Mouse (Mus musculus): ENCODE data around the gene Ift88. TPM values are rescaled to one million over a fixed set of nuclear protein-coding genes. Genes with fewer than 3 reads are reported as not detected.
A peak's percentile ranks its signal among the peaks of the same experiment; 100 is the strongest.

The Ift88 gene
- polyA plus RNA-seq, 1 experiment from 2014 or later: 8.6 TPM

GRCm38 (mm10) chr14:57523762-57524161, 99.9 kb downstream of the Ift88 start:
- H3K9me3 ChIP-seq (replicated peaks; ENCODE audit: control insufficient read depth, low read length): no peaks in the 10 kb centered on the region
- 88% methylated on average over 9 of the region's 9 CpGs for WGBS (ENCODE audit: insufficient replicate concordance)
- H3K27me3 ChIP-seq (ENCODE audit: control insufficient read depth, insufficient read depth, low read length): peaks cover 26% of the 10 kb centered on the region
- H3K4me3 ChIP-seq (ENCODE audit: low read depth, low read length): no peak overlapping the region
- H3K27ac ChIP-seq (ENCODE audit: low read depth, low read length): no peak overlapping the region
- H3K4me1 ChIP-seq (ENCODE audit: control insufficient read depth, insufficient read depth, low read length): no peaks in the 10 kb centered on the region
- H3K36me3 ChIP-seq (ENCODE audit: control insufficient read depth, insufficient read depth, low read length): no peaks in the 10 kb centered on the region
- H3K4me2 ChIP-seq: no peak overlapping the region
- no peak for ATAC-seq (replicated peaks; ENCODE audit: insufficient number of reproducible peaks, low FRiP score, low TSS enrichment)
- no peak overlapping the region for H3K9ac ChIP-seq (ENCODE audit: low read depth, low read length)

- WGBS (ENCODE audit: insufficient replicate concordance): 1% methylated on average over 59 of the region's 104 CpGs
- H3K36me3 ChIP-seq (ENCODE audit: control insufficient read depth, insufficient read depth, low read length): no peaks in the 10 kb centered on the region
Measured at GRCm38 (mm10) chr14:57524671-57525387, 101.0 kb downstream of the Ift88 start, which contains the start of gene Il17d. Il17d (plus strand) TSS chr14:57524777.

DNA sequence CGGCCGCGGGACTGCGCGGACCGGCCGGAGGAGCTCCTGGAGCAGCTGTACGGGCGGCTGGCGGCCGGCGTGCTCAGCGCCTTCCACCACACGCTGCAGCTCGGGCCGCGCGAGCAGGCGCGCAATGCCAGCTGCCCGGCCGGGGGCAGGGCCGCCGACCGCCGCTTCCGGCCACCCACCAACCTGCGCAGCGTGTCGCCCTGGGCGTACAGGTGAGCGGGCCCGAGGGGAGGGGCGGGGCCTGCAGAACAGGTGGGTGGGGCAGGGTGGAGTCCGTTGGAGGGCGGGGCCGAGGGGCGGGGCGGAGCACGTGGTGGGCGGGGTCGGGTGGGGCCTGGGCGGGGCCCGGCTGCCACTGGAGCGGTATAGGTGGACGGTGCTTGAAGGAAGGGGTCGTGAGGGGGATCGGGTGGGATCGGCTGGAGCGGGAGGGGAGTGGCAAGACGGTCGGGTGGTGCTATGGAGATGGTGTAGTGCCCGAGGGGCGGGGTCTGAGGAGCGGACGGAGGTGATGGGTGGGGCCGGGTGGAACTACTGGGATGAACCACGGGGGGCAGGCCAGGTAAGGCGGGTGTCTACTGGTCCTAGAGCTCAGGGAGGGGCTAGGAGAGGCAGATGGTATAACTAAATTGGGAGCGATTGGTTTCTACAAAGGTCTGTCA, 101.7 kb downstream of the Ift88 start:
- Histone ChIP-seq H3K27ac (ENCODE audit: low read depth, low read length) (no peak overlapping the region), H3K9ac (ENCODE audit: low read depth, low read length) (peak overlapping the region; percentile 64; the same call in 1 of the 2 replicates), H3K4me3 (ENCODE audit: low read depth, low read length) (peak overlapping the region; percentile 67), H3K4me2 (peak overlapping the region; percentile 94), H3K9me3 (replicated peaks; ENCODE audit: control insufficient read depth, low read length) (no peaks in the 10 kb centered on the region), H3K27me3 (ENCODE audit: control insufficient read depth, insufficient read depth, low read length) (peaks cover 28% of the 10 kb centered on the region), H3K4me1 (ENCODE audit: control insufficient read depth, insufficient read depth, low read length) (no peaks in the 10 kb centered on the region), H3K36me3 (ENCODE audit: control insufficient read depth, insufficient read depth, low read length) (no peaks in the 10 kb centered on the region)
- peak; percentile 67 for ATAC-seq (replicated peaks; ENCODE audit: insufficient number of reproducible peaks, low FRiP score, low TSS enrichment)
- WGBS (ENCODE audit: insufficient replicate concordance): under 1% methylated on average over 56 of the region's 60 CpGs

More at GRCm38 (mm10) chr14:57524671-57525387, 101.0 kb downstream of the Ift88 start, which contains the start of gene Il17d:
- H3K9ac ChIP-seq (ENCODE audit: low read depth, low read length): peak within 1 kb of the TSS; percentile 64; the same call in 1 of the 2 replicates
- H3K27ac ChIP-seq (ENCODE audit: low read depth, low read length): no peak within 1 kb of the TSS
- H3K27me3 ChIP-seq (ENCODE audit: control insufficient read depth, insufficient read depth, low read length): peaks cover 26% of the 10 kb centered on the region
- peak within 1 kb of the TSS; percentile 94 for H3K4me2 ChIP-seq
- no peaks in the 10 kb centered on the region for H3K4me1 ChIP-seq (ENCODE audit: control insufficient read depth, insufficient read depth, low read length)
- no peaks in the 10 kb centered on the region for H3K9me3 ChIP-seq (replicated peaks; ENCODE audit: control insufficient read depth, low read length)
- H3K4me3 ChIP-seq (ENCODE audit: low read depth, low read length): peak within 1 kb of the TSS; percentile 67
- ATAC-seq (replicated peaks; ENCODE audit: insufficient number of reproducible peaks, low FRiP score, low TSS enrichment): peak; percentile 33

DNA sequence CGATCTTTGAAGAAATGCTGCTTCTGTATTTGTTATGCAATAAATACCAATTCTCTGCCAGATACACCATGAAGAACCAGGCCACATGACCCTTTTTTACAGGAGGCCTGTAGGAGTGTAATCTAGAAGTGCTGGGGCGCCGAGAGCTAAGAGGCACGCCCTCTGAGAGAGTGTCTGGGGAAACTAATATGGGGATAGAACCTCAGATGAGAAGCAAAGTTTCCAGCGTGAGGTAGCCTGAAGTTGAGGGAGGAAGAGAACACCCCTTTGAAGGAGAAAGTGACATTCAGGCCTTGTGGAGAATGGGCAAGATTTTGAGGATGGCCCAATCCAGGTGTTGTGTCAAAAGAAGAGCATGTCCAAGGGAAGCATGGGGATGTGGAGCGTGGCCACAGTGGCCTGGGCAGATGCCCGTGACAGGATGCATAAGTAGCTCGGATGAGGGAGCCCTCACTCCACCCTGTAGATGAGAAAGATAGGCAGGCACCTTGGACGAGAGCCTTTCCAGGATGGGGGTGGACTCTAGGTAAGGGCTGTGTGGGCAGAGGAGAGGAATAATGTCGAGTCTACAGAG, 102.3 kb downstream of the Ift88 start:
- H3K36me3 ChIP-seq (ENCODE audit: control insufficient read depth, insufficient read depth, low read length): no peaks in the 10 kb centered on the region
- no peaks in the 10 kb centered on the region for H3K4me1 ChIP-seq (ENCODE audit: control insufficient read depth, insufficient read depth, low read length)
- peaks cover 28% of the 10 kb centered on the region for H3K27me3 ChIP-seq (ENCODE audit: control insufficient read depth, insufficient read depth, low read length)
- no peaks in the 10 kb centered on the region for H3K9me3 ChIP-seq (replicated peaks; ENCODE audit: control insufficient read depth, low read length)
- H3K4me3 ChIP-seq (ENCODE audit: low read depth, low read length): peak overlapping the region; percentile 67
- peak overlapping the region; percentile 94 for H3K4me2 ChIP-seq
- WGBS (ENCODE audit: insufficient replicate concordance): 49% methylated on average over 10 of the region's 10 CpGs
- no peak for ATAC-seq (replicated peaks; ENCODE audit: insufficient number of reproducible peaks, low FRiP score, low TSS enrichment)
- no peak overlapping the region for H3K27ac ChIP-seq (ENCODE audit: low read depth, low read length)
- no peak overlapping the region for H3K9ac ChIP-seq (ENCODE audit: low read depth, low read length)

DNA sequence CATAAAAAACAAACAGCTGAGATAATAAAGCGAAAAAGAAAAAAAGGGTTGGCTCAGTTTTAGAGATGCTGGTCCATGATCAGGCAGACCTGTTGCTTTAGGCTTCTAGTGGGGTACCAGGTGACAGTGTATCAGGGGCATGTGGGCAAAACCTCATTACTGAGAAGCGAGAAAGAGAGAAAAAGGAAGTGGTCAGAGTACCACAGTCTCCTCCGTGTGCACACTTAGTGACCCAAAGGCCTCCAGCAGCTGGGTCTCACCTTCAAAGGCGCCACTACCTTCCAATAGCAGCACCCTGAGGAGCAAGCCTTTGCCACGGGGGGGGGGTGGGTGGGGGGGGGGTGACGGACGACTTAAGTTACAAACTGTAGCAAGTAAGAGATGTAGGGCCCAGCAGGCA, 103.3 kb downstream of the Ift88 start:
- Histone ChIP-seq H3K4me2 (no peak overlapping the region), H3K27ac (ENCODE audit: low read depth, low read length) (no peak overlapping the region), H3K9ac (ENCODE audit: low read depth, low read length) (no peak overlapping the region), H3K27me3 (ENCODE audit: control insufficient read depth, insufficient read depth, low read length) (peaks cover 28% of the 10 kb centered on the region), H3K36me3 (ENCODE audit: control insufficient read depth, insufficient read depth, low read length) (no peaks in the 10 kb centered on the region), H3K9me3 (replicated peaks; ENCODE audit: control insufficient read depth, low read length) (no peaks in the 10 kb centered on the region), H3K4me1 (ENCODE audit: control insufficient read depth, insufficient read depth, low read length) (no peaks in the 10 kb centered on the region), H3K4me3 (ENCODE audit: low read depth, low read length) (no peak overlapping the region)
- WGBS (ENCODE audit: insufficient replicate concordance): 53% methylated on average over 5 of the region's 7 CpGs
- no peak for ATAC-seq (replicated peaks; ENCODE audit: insufficient number of reproducible peaks, low FRiP score, low TSS enrichment)

- H3K4me1 ChIP-seq (ENCODE audit: control insufficient read depth, insufficient read depth, low read length): no peaks in the 10 kb centered on the region
- no peak overlapping the region for H3K4me3 ChIP-seq (ENCODE audit: low read depth, low read length)
- H3K9me3 ChIP-seq (replicated peaks; ENCODE audit: control insufficient read depth, low read length): no peaks in the 10 kb centered on the region
- WGBS (ENCODE audit: insufficient replicate concordance): 34% methylated on average over 2 of the region's 2 CpGs
- no peak overlapping the region for H3K9ac ChIP-seq (ENCODE audit: low read depth, low read length)
- peaks cover 28% of the 10 kb centered on the region for H3K27me3 ChIP-seq (ENCODE audit: control insufficient read depth, insufficient read depth, low read length)
- no peak for ATAC-seq (replicated peaks; ENCODE audit: insufficient number of reproducible peaks, low FRiP score, low TSS enrichment)
- H3K4me2 ChIP-seq: no peak overlapping the region
- H3K36me3 ChIP-seq (ENCODE audit: control insufficient read depth, insufficient read depth, low read length): no peaks in the 10 kb centered on the region
- H3K27ac ChIP-seq (ENCODE audit: low read depth, low read length): no peak overlapping the region
Measured at GRCm38 (mm10) chr14:57527598-57527997, 103.7 kb downstream of the Ift88 start.

DNA sequence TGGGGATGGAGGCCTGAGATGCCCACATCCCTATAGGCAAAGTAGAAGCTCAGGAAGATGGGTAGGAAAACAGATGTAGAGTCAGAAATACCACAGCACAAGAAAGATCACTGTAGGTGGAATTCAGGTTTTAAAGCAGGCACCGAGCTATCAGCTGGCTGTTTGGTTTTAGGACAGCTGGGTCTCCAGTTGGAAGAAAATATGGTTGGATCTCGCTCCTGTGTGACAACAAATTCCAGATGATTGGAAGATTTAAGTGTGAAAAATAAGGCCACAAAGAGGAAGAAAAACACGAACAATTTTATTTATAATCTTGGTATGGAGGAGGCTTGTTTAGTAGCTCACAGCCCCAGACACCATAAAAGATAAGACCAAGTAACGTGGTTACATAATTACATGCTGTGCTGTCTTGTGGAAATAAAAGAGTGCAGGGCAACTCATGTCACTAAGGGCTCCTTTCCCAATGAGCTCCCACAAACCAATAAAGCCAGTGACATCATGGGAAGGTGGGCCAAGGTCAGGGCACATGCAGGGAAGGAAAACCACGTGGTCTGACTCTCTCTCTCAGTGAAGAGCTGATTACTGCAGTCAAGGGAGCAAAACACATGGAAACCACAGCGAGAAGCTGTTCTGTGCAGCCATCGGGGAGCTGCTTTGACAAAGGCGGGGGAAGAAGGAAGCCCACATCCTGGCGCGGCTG, 105.4 kb downstream of the Ift88 start:
- Histone ChIP-seq H3K4me1 (ENCODE audit: control insufficient read depth, insufficient read depth, low read length) (no peaks in the 10 kb centered on the region; the same call in 1 of the 2 replicates), H3K27me3 (ENCODE audit: control insufficient read depth, insufficient read depth, low read length) (peaks cover 24% of the 10 kb centered on the region), H3K36me3 (ENCODE audit: control insufficient read depth, insufficient read depth, low read length) (no peaks in the 10 kb centered on the region), H3K27ac (ENCODE audit: low read depth, low read length) (no peak overlapping the region), H3K4me3 (ENCODE audit: low read depth, low read length) (no peak overlapping the region), H3K9ac (ENCODE audit: low read depth, low read length) (no peak overlapping the region), H3K9me3 (replicated peaks; ENCODE audit: control insufficient read depth, low read length) (no peaks in the 10 kb centered on the region), H3K4me2 (no peak overlapping the region)
- ATAC-seq (replicated peaks; ENCODE audit: insufficient number of reproducible peaks, low FRiP score, low TSS enrichment): no peak
- 51% methylated on average over 10 of the region's 10 CpGs for WGBS (ENCODE audit: insufficient replicate concordance)

GRCm38 (mm10) chr14:57529786-57530515, 106.1 kb downstream of the Ift88 start:
- Histone ChIP-seq H3K36me3 (ENCODE audit: control insufficient read depth, insufficient read depth, low read length) (no peaks in the 10 kb centered on the region), H3K4me2 (no peak overlapping the region), H3K9me3 (replicated peaks; ENCODE audit: control insufficient read depth, low read length) (no peaks in the 10 kb centered on the region), H3K4me3 (ENCODE audit: low read depth, low read length) (no peak overlapping the region), H3K9ac (ENCODE audit: low read depth, low read length) (no peak overlapping the region), H3K27me3 (ENCODE audit: control insufficient read depth, insufficient read depth, low read length) (peaks cover 26% of the 10 kb centered on the region), H3K4me1 (ENCODE audit: control insufficient read depth, insufficient read depth, low read length) (peaks cover 5% of the 10 kb centered on the region), H3K27ac (ENCODE audit: low read depth, low read length) (no peak overlapping the region)
- no peak for ATAC-seq (replicated peaks; ENCODE audit: insufficient number of reproducible peaks, low FRiP score, low TSS enrichment)
- WGBS (ENCODE audit: insufficient replicate concordance): 45% methylated on average over 5 of the region's 5 CpGs

Measured in heart, embryonic 11.5 days (tissue).